Mouse (Mus musculus) forebrain, embryonic 11.5 days (tissue): ENCODE data around the gene Icmt. TPM values are rescaled to one million over a fixed set of nuclear protein-coding genes. Genes with fewer than 3 reads are reported as not detected.

Experiments
- ATAC-seq: fragments of 200-750 bp; cut with Nextera tagmentation; replicated peaks from 2 replicates; pipeline ENCODE4 v1.8.0; 2017; ENCODE audit warnings: moderate TSS enrichment; ENCODE audit not compliant: low FRiP score
- DNase-seq: peaks from one replicate; pipeline ENCODE4 v3.0.0-alpha.2; 2017; ENCODE audit warnings: low spot score
- H3K27ac ChIP-seq: fragments of 300-500 bp; sonication (generic); 2 replicates; pipeline ENCODE4 v1.5.1; 2014; ENCODE audit warnings: low read depth, low read length
- H3K27me3 ChIP-seq: fragments of 300-500 bp; sonication (generic); 2 replicates; pipeline ENCODE4 v1.6.1; 2014; ENCODE audit warnings: mild to moderate bottlenecking, low read length, mixed read lengths; ENCODE audit not compliant: control insufficient read depth, insufficient read depth
- H3K36me3 ChIP-seq: fragments of 300-500 bp; sonication (generic); 2 replicates; pipeline ENCODE4 v1.6.1; 2014; ENCODE audit warnings: mild to moderate bottlenecking, low read length, moderate library complexity, mixed read lengths; ENCODE audit not compliant: control insufficient read depth, insufficient read depth
- H3K4me1 ChIP-seq: fragments of 300-500 bp; sonication (generic); replicated peaks from 2 replicates; pipeline ENCODE4 v1.6.1; 2014; ENCODE audit warnings: low read length, mixed read lengths; ENCODE audit not compliant: control insufficient read depth, insufficient read depth
- H3K4me2 ChIP-seq: fragments of 300-500 bp; sonication (generic); 2 replicates; pipeline ENCODE4 v1.6.1; 2014; ENCODE audit warnings: low read depth, mild to moderate bottlenecking, low read length, moderate library complexity, mixed read lengths; ENCODE audit not compliant: severe bottlenecking
- H3K4me3 ChIP-seq: fragments of 300-500 bp; sonication (generic); 2 replicates; pipeline ENCODE4 v1.5.1; 2014; ENCODE audit warnings: low read depth, low read length
- H3K9ac ChIP-seq: fragments of 300-500 bp; sonication (generic); 2 replicates; pipeline ENCODE4 v1.6.1; 2014; ENCODE audit warnings: low read length
- H3K9me3 ChIP-seq: fragments of 300-500 bp; sonication (generic); 2 replicates; pipeline ENCODE4 v1.6.1; 2016; ENCODE audit warnings: low read length, mixed read lengths; ENCODE audit not compliant: control insufficient read depth
- WGBS: fragments of 180-500 bp; shearing (Covaris S2); extraction: QIAGEN DNeasy Blood & Tissue Kit; methylation state at CpG from one replicate; pipeline ENCODE4 v1.1.7; 2014; 5-methylcytosine and 5-hydroxymethylcytosine counted together
- polyA plus RNA-seq: library from polyadenylated mRNA; unstranded; fragments of >200 nt; fragmentation: Nextera tagmentation; extraction: Ambion mirVana; gene quantifications from 2 replicates; pipeline ENCODE4 v1.2.1, GENCODE M21; 2014

Gene Icmt
- polyA plus RNA-seq, 1 experiment from 2014 or later, result 23.6 TPM

GRCm38 (mm10) chr4:152328691-152329090 is 31.7 kb downstream of the Icmt start:
- peaks cover 5% of the 10 kb centered on the region; the same call in 1 of the 2 replicates for H3K36me3 ChIP-seq
- no peak overlapping the region for H3K4me3 ChIP-seq
- no peaks in the 10 kb centered on the region for H3K9me3 ChIP-seq
- H3K27me3 ChIP-seq, result no peaks in the 10 kb centered on the region
- no peak overlapping the region for H3K27ac ChIP-seq
- no peak for ATAC-seq
- peak; percentile 77 for DNase-seq
- peaks cover 4% of the 10 kb centered on the region; the same call in 1 of the 2 replicates for H3K4me1 ChIP-seq
- 81% methylated on average over 6 of the region's 6 CpGs for WGBS
- H3K4me2 ChIP-seq, result no peak overlapping the region
- H3K9ac ChIP-seq, result no peak overlapping the region

GRCm38 (mm10) chr4:152332952-152333351 is 35.9 kb downstream of the Icmt start:
- Histone ChIP-seq H3K9ac (no peak overlapping the region), H3K27ac (no peak overlapping the region), H3K4me1 (no peaks in the 10 kb centered on the region), H3K9me3 (no peaks in the 10 kb centered on the region), H3K27me3 (peaks cover 4% of the 10 kb centered on the region), H3K4me2 (no peak overlapping the region), H3K4me3 (no peak overlapping the region), H3K36me3 (peaks cover 6% of the 10 kb centered on the region; the same call in 1 of the 2 replicates)
- WGBS, result 37% methylated on average over 2 of the region's 2 CpGs
- ATAC-seq (peak; percentile 55), DNase-seq (peak; percentile 86)

- H3K27me3 ChIP-seq, result peaks cover 7% of the 10 kb centered on the region
- no peak overlapping the region for H3K27ac ChIP-seq
- DNase-seq, result no peak
- H3K9me3 ChIP-seq, result no peaks in the 10 kb centered on the region
- H3K4me1 ChIP-seq, result peaks cover 5% of the 10 kb centered on the region
- no peak overlapping the region for H3K4me2 ChIP-seq
- 91% methylated on average over 12 of the region's 12 CpGs for WGBS
- H3K4me3 ChIP-seq, result no peak overlapping the region
- no peak for ATAC-seq
- H3K36me3 ChIP-seq, result peaks cover 6% of the 10 kb centered on the region; the same call in 1 of the 2 replicates
- H3K9ac ChIP-seq, result no peak overlapping the region
Observed at GRCm38 (mm10) chr4:152333587-152333986, 36.6 kb downstream of the Icmt start.

- no peaks in the 10 kb centered on the region for H3K9me3 ChIP-seq
- ATAC-seq (no peak), DNase-seq (no peak)
- peaks cover 6% of the 10 kb centered on the region; the same call in 1 of the 2 replicates for H3K36me3 ChIP-seq
- no peak overlapping the region for H3K4me2 ChIP-seq
- H3K4me3 ChIP-seq, result no peak overlapping the region
- no peak overlapping the region for H3K27ac ChIP-seq
- WGBS, result 21% methylated on average over 6 of the region's 6 CpGs
- H3K27me3 ChIP-seq, result peaks cover 30% of the 10 kb centered on the region
- H3K4me1 ChIP-seq, result peaks cover 13% of the 10 kb centered on the region
- no peak overlapping the region for H3K9ac ChIP-seq
Observed at GRCm38 (mm10) chr4:152337772-152338171, 40.7 kb downstream of the Icmt start.

- H3K27me3 ChIP-seq, result peaks cover 30% of the 10 kb centered on the region
- WGBS, result 2% methylated on average over 80 of the region's 120 CpGs
- DNase-seq (no peak), ATAC-seq (no peak)
- H3K27ac ChIP-seq, result no peak within 1 kb of the TSS
- H3K9ac ChIP-seq, result peak within 1 kb of the TSS; percentile 63
- peaks cover 13% of the 10 kb centered on the region for H3K4me1 ChIP-seq
- peak within 1 kb of the TSS; percentile 100 for H3K4me2 ChIP-seq
- H3K9me3 ChIP-seq, result no peaks in the 10 kb centered on the region
- peaks cover 4% of the 10 kb centered on the region; the same call in 1 of the 2 replicates for H3K36me3 ChIP-seq
- peak within 1 kb of the TSS; percentile 60 for H3K4me3 ChIP-seq
Observed at GRCm38 (mm10) chr4:152338419-152339292, 41.6 kb downstream of the Icmt start, which contains the start of gene Chd5. TSS of gene Chd5 (plus strand) at chr4:152338651.

GRCm38 (mm10) chr4:152339293-152339790 is 42.3 kb downstream of the Icmt start:
- DNase-seq (no peak), ATAC-seq (no peak)
- peak overlapping the region; percentile 100 for H3K4me2 ChIP-seq
- peaks cover 30% of the 10 kb centered on the region for H3K27me3 ChIP-seq
- no peaks in the 10 kb centered on the region; the same call in 1 of the 2 replicates for H3K36me3 ChIP-seq
- H3K9me3 ChIP-seq, result no peaks in the 10 kb centered on the region
- H3K4me1 ChIP-seq, result peaks cover 13% of the 10 kb centered on the region
- peak overlapping the region; percentile 63 for H3K9ac ChIP-seq
- H3K27ac ChIP-seq, result no peak overlapping the region
- peak overlapping the region; percentile 60 for H3K4me3 ChIP-seq
- 1% methylated on average over 26 of the region's 26 CpGs for WGBS

GRCm38 (mm10) chr4:152340584-152341284 is 43.7 kb downstream of the Icmt start:
- ATAC-seq, result 0 out of 2 replicates have a peak, but pooled peaks have one; percentile 11
- Histone ChIP-seq H3K9ac (no peak overlapping the region), H3K9me3 (no peaks in the 10 kb centered on the region), H3K4me3 (no peak overlapping the region), H3K36me3 (no peaks in the 10 kb centered on the region; the same call in 1 of the 2 replicates), H3K4me1 (peaks cover 13% of the 10 kb centered on the region), H3K27ac (no peak overlapping the region), H3K4me2 (no peak overlapping the region), H3K27me3 (peaks cover 30% of the 10 kb centered on the region)
- WGBS, result 36% methylated on average over 15 of the region's 15 CpGs
- DNase-seq, result peak; percentile 72

- Histone ChIP-seq H3K4me1 (peaks cover 12% of the 10 kb centered on the region), H3K9me3 (no peaks in the 10 kb centered on the region), H3K27me3 (peaks cover 25% of the 10 kb centered on the region), H3K27ac (no peak overlapping the region), H3K4me2 (no peak overlapping the region), H3K9ac (no peak overlapping the region), H3K36me3 (no peaks in the 10 kb centered on the region), H3K4me3 (no peak overlapping the region)
- peak; percentile 65 for DNase-seq
- no peak for ATAC-seq
- 15% methylated on average over 5 of the region's 5 CpGs for WGBS
Observed at GRCm38 (mm10) chr4:152343296-152343695, 46.3 kb downstream of the Icmt start.
